Mouse (Mus musculus): ENCODE data around the gene Dpm2.
A peak's percentile ranks its signal among the peaks of the same experiment; 100 is the strongest.

Dpm2 gene

DNA sequence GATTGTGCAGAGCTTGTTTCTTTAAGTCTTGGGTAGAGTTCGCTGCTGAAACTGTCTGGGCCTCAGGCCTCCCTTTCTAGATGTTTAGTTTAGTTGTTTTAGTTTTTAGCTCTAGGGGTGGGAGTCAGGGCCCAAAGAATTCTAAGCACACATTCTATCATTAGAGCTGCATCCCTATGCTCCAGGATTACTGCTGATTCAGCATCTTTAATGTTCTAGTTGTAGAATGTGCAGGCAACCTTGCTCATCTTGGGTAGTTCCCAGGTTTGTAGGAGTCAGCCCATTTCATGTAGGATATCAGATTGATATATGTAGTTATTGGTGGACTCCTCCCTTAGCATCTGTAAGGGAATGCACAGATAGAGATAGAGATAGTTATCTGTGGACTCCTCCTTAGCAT lies 46.5 kb downstream of the Dpm2 start:
- DNase-seq (ENCODE audit: low spot score) = no peak

DNA sequence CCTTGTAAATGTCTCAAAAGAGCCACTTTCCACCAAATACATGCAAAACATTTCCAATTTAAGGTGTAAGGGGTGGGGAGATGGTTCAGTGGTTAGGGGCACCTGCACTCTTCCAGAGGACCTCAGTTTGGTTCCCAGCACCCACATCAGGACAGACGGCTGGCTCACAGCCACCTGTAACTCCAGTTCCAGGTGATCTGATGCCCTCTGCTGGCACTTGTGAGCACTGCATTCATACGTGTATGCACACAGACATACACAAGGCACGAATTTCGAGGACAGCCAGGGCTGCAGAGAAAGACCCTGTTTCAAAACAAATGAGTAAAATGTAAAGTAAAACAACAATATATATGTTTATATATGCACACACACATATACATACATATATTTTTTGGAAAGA lies 46.9 kb downstream of the Dpm2 start:
- DNase-seq (ENCODE audit: low spot score) = no peak

DNA sequence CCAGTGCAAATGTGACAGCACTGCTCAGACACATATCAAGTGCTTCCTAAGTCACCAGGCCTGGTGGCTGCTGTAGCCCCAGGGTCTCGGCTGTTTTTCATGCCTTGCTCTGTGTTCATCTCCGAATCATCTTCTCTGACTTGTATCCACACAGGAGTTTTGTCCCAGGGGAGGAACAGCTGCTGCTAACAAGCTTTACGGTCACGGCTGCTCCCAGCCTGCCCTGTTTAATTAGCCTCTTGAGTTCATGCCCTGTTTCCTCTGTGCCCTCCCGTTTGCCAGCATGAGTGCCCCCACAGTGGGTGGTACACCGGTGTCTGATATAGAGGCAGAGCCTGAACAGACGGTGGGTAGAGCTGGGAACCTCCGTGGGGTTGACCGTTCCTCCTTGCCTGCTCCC lies 47.4 kb downstream of the Dpm2 start:
- DNase-seq (ENCODE audit: low spot score) = peak; percentile 72

DNA sequence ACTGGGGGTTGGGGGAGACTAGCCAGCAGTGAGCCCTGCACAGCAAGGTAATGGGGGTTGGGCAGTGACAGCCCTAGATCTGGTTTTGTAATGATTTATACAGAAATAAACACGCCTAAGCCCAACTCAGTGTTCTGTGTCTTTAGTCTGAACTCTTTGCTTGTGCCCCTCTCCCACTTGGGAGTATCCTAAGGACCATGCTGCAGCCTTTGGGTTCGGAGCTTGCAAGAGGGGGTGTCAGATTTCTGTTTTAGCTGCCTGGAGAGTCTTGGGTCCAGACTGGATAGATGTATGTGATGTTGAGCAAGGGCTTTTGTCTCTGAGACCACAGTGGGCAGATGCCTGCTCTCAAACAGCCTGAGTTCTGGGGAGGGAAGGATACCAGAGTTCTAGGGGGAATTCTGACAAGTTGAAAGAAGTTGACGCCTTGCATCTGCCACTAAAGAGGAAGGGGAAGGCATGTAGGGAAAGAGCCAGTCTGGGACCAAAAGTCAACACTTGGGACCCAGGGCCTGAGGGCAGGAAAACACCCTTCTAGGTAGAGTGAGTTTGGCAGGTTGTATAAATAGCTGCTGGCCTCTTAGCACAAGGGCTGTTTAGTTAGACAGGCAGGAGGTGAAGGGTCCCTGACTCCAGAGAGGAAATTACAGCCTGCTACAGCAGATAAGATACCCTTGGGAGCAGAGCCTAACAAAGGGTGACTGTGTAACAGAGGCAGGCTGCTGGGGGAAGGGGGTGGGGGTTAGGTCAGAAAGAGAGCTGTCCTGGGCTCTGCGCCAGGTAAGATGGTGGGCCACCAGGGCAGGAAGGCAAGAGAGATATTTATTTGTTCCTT lies 50.2 kb downstream of the Dpm2 start:
- peak; percentile 94 for DNase-seq (ENCODE audit: low spot score)

DNA sequence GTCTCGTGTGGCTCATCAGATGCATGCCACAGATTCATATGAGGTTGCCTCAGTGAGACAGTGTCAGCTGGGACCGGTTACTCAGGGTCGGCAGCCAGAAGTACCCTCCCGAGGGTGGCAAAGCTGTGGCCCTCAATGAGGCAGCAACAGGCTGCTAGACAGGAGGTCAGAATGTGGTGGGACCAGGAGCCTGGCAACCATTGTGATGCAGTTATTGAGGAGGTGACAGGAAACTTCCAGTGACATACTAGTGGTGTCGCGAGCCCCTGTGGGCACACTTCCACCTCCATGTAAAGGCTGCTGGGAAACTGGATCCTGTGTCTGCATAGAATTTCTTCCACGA lies 50.8 kb downstream of the Dpm2 start, which contains the start of gene Ak1:
Gene Ak1, plus strand, starts transcription at position 242 of the 343 bp plus-strand sequence.
- DNase-seq (ENCODE audit: low spot score) = no peak
